Mouse (Mus musculus) heart, embryonic 14.5 days (tissue): ENCODE measurements at regions not wholly inside any gene's neighbourhood (a gene's known extent, or its start where the extent isn't known, plus 50 kb on each side); places are given as distances from the start of the nearest gene placed in this dataset.

Experiments
- ATAC-seq: fragments of 200-750 bp; cut with Nextera tagmentation; 2 replicates; pipeline ENCODE4 v1.8.0; 2017; ENCODE audit warnings: low read depth, moderate TSS enrichment; ENCODE audit not compliant: insufficient number of reproducible peaks, insufficient read depth, low FRiP score
- H3K27ac ChIP-seq, 2 experiments: fragments of 200-500 bp in 1 of 2; fragments of 300-500 bp in 1 of 2; sonication (generic) in 1 of 2; replicated peaks in 1 of 2; 2 replicates each; pipeline ENCODE4 v1.5.1; 2012 to 2014; ENCODE audit warnings: low read depth in 2 of 2, low read length in 2 of 2, control low read depth in 1 of 2, mild to moderate bottlenecking in 1 of 2, mixed read lengths in 1 of 2; ENCODE audit not compliant: control insufficient read depth in 1 of 2, insufficient read depth in 1 of 2
- H3K27me3 ChIP-seq: fragments of 300-500 bp; sonication (generic); 2 replicates; pipeline ENCODE4 v1.6.1; 2014; ENCODE audit warnings: mild to moderate bottlenecking, low read length, control low read depth; ENCODE audit not compliant: control insufficient read depth, insufficient read depth
- H3K36me3 ChIP-seq: fragments of 300-500 bp; sonication (generic); 2 replicates; pipeline ENCODE4 v1.6.1; 2014; ENCODE audit warnings: mild to moderate bottlenecking, control low read depth, low read length, mixed read lengths; ENCODE audit not compliant: control insufficient read depth, insufficient read depth
- H3K4me1 ChIP-seq, 2 experiments: fragments of 200-500 bp in 1 of 2; fragments of 300-500 bp in 1 of 2; sonication (generic) in 1 of 2; 2 replicates each; pipeline ENCODE4 v1.6.1; 2012 to 2014; ENCODE audit warnings: low read length in 2 of 2, control low read depth in 1 of 2, mixed read lengths in 1 of 2; ENCODE audit not compliant: control insufficient read depth in 2 of 2, insufficient read depth in 2 of 2
- H3K4me2 ChIP-seq: fragments of 300-500 bp; sonication (generic); 2 replicates; pipeline ENCODE4 v1.6.1; 2014; ENCODE audit warnings: mild to moderate bottlenecking, low read length
- H3K4me3 ChIP-seq, 2 experiments: fragments of 200-500 bp in 1 of 2; fragments of 300-500 bp in 1 of 2; sonication (generic) in 1 of 2; 2 replicates each; pipeline ENCODE4 v1.5.1; 2012 to 2014; ENCODE audit warnings: low read length in 2 of 2, mild to moderate bottlenecking in 2 of 2, control low read depth in 1 of 2, low read depth in 1 of 2, moderate library complexity in 1 of 2; ENCODE audit not compliant: control insufficient read depth in 1 of 2, insufficient read depth in 1 of 2
- H3K9ac ChIP-seq: fragments of 300-500 bp; sonication (generic); 2 replicates; pipeline ENCODE4 v1.6.1; 2014; ENCODE audit warnings: mild to moderate bottlenecking, low read length
- H3K9me3 ChIP-seq: fragments of 300-500 bp; sonication (generic); 2 replicates; pipeline ENCODE4 v1.6.1; 2016; ENCODE audit warnings: low read length, control low read depth; ENCODE audit not compliant: control insufficient read depth
- WGBS: fragments of 180-500 bp; shearing (Covaris S2); extraction: QIAGEN DNeasy Blood & Tissue Kit; methylation state at CpG from one replicate; pipeline ENCODE4 v1.1.7; 2014; 5-methylcytosine and 5-hydroxymethylcytosine counted together

GRCm38 (mm10) chr16:9121581-9121980, 291.7 kb downstream of the 1810013L24Rik start:
- no peak overlapping the region for H3K4me2 ChIP-seq
- no peak overlapping the region for H3K27ac ChIP-seq
- no peaks in the 10 kb centered on the region for H3K4me1 ChIP-seq
- 70% methylated on average over 2 of the region's 2 CpGs for WGBS
- no peaks in the 10 kb centered on the region for H3K27me3 ChIP-seq
- ATAC-seq, result no peak
- H3K9me3 ChIP-seq, result no peaks in the 10 kb centered on the region
- H3K4me3 ChIP-seq, result no peak overlapping the region
- H3K9ac ChIP-seq, result no peak overlapping the region
- H3K36me3 ChIP-seq, result no peaks in the 10 kb centered on the region

- Histone ChIP-seq H3K27ac (no peak overlapping the region), H3K4me1 (no peaks in the 10 kb centered on the region), H3K4me3 (no peak overlapping the region), H3K36me3 (no peaks in the 10 kb centered on the region), H3K4me2 (no peak overlapping the region), H3K27me3 (no peaks in the 10 kb centered on the region), H3K9me3 (no peaks in the 10 kb centered on the region), H3K9ac (no peak overlapping the region)
- ATAC-seq, result no peak
- 68% methylated on average over 3 of the region's 3 CpGs for WGBS
Observed at GRCm38 (mm10) chr16:9132113-9132512, 302.2 kb downstream of the 1810013L24Rik start.

- Histone ChIP-seq H3K4me3 (no peak overlapping the region), H3K4me2 (no peak overlapping the region), H3K9ac (no peak overlapping the region), H3K9me3 (no peaks in the 10 kb centered on the region), H3K4me1 (no peaks in the 10 kb centered on the region), H3K27me3 (no peaks in the 10 kb centered on the region), H3K36me3 (no peaks in the 10 kb centered on the region), H3K27ac (no peak overlapping the region)
- no peak for ATAC-seq
Observed at GRCm38 (mm10) chr16:9132778-9133177, 302.9 kb downstream of the 1810013L24Rik start.

GRCm38 (mm10) chr16:9135377-9135776, 305.5 kb downstream of the 1810013L24Rik start:
- no peaks in the 10 kb centered on the region for H3K36me3 ChIP-seq
- H3K27ac ChIP-seq, result no peak overlapping the region
- no peak overlapping the region for H3K4me3 ChIP-seq
- H3K4me1 ChIP-seq, result no peaks in the 10 kb centered on the region
- 74% methylated on average over 8 of the region's 8 CpGs for whole genome bisulfite sequencing
- no peak overlapping the region for H3K4me2 ChIP-seq
- H3K27me3 ChIP-seq, result no peaks in the 10 kb centered on the region
- H3K9ac ChIP-seq, result no peak overlapping the region
- ATAC-seq, result no peak
- H3K9me3 ChIP-seq, result no peaks in the 10 kb centered on the region

GRCm38 (mm10) chr16:9138552-9139224, 308.8 kb downstream of the 1810013L24Rik start:
- no peaks in the 10 kb centered on the region for H3K9me3 ChIP-seq
- no peaks in the 10 kb centered on the region for H3K36me3 ChIP-seq
- no peak for ATAC-seq
- WGBS, result 68% methylated on average over 8 of the region's 8 CpGs
- H3K4me2 ChIP-seq, result no peak overlapping the region
- no peaks in the 10 kb centered on the region for H3K27me3 ChIP-seq
- no peak overlapping the region for H3K9ac ChIP-seq
- H3K27ac ChIP-seq, result no peak overlapping the region
- H3K4me1 ChIP-seq, result no peaks in the 10 kb centered on the region
- no peak overlapping the region for H3K4me3 ChIP-seq

- no peak for ATAC-seq
- Histone ChIP-seq H3K4me2 (no peak overlapping the region), H3K27ac (no peak overlapping the region), H3K4me1 (no peaks in the 10 kb centered on the region), H3K27me3 (no peaks in the 10 kb centered on the region), H3K36me3 (no peaks in the 10 kb centered on the region), H3K9ac (no peak overlapping the region), H3K9me3 (no peaks in the 10 kb centered on the region), H3K4me3 (no peak overlapping the region)
- 67% methylated on average over 3 of the region's 3 CpGs for WGBS
Observed at GRCm38 (mm10) chr16:9139405-9139804, 309.5 kb downstream of the 1810013L24Rik start.

GRCm38 (mm10) chr16:9149209-9150135, 319.6 kb downstream of the 1810013L24Rik start:
- Histone ChIP-seq H3K9ac (no peak overlapping the region), H3K36me3 (no peaks in the 10 kb centered on the region), H3K27me3 (no peaks in the 10 kb centered on the region), H3K4me1 (no peaks in the 10 kb centered on the region), H3K9me3 (no peaks in the 10 kb centered on the region), H3K4me2 (no peak overlapping the region), H3K27ac (no peak overlapping the region), H3K4me3 (no peak overlapping the region)
- ATAC-seq, result no peak
- 54% methylated on average over 8 of the region's 8 CpGs for WGBS
